Mouse (Mus musculus) lung, adult 2 months (tissue): Measurements from ENCODE around the gene C77080.

ENCODE experiments used
- CTCF ChIP-seq: fragments of 200-500 bp; IDR thresholded peaks from 2 replicates; pipeline ENCODE4 v1.5.1; 2011; ENCODE audit warnings: mild to moderate bottlenecking, low read length, control low read depth; ENCODE audit not compliant: insufficient read depth
- POLR2A ChIP-seq: fragments of 200-500 bp; IDR thresholded peaks from 2 replicates; pipeline ENCODE4 v1.6.1; 2011; ENCODE audit warnings: low read depth, mild to moderate bottlenecking, control low read depth, low read length, borderline replicate concordance; ENCODE audit errors: extremely low read depth

- TF ChIP-seq POLR2A (no peak), CTCF (no peak)
Observed at GRCm38 (mm10) chr4:129232561-129233360, 28.4 kb downstream of the C77080 start.
